Mouse (Mus musculus): ENCODE measurements at regions not wholly inside any gene's neighbourhood (a gene's known extent, or its start where the extent isn't known, plus 50 kb on each side); places are given as distances from the start of the nearest gene placed in this dataset.

DNA sequence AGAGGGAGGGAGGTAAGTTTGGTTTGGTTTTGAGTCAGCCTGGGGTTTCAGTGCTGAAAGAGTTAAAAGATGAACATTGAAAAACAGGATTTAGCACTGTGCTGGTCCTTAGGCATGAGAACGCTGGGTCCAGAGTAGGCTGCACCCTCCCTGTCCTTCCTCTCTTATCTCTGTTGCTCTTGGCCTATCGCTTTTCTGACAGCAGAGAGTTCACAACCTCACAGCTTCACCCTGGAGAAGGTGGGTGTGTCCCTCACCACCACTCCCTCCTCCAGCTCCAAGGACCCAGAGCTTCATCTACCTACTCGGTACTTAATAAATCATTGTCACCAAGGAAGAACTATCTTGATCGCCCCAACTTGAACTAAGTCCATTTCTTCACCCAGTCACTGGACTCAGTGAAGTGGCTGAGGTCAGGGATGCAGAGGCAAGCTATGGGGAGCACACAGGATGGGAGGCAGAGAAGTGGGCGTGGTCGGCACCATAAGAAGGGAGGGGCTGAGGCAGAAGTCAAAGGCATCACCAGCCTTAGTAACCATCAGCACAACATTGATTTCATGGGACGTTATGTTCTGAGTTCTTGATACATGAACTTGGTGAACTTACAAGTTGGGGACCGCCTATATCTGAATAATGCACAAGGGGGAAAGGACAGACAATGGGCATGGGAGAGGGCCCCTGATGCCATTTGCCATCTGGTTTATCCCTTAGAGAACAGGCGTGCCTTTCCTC, 574.5 kb downstream of the Synb start:
- no peak overlapping the region for H3K4me3 ChIP-seq
- H3K4me1 ChIP-seq (ENCODE audit: control insufficient read depth, insufficient read depth, low read length), result no peaks in the 10 kb centered on the region; the same call in 1 of the 2 replicates
- TF ChIP-seq EP300 (IDR thresholded peaks at IDR 0.05; ENCODE audit: insufficient read depth, low read depth, low read length), result no peak
- TF ChIP-seq POLR2A (IDR thresholded peaks at IDR 0.05; ENCODE audit: insufficient read depth, low read depth, low read length), result no peak
- no peak for TF ChIP-seq CTCF (IDR thresholded peaks at IDR 0.05)
- DNase-seq, result no peak
- intact Hi-C loops (cut with DNase I), result no loop called here
- H3K27me3 ChIP-seq (ENCODE audit: control insufficient read depth, insufficient read depth, low read length), result no peaks in the 10 kb centered on the region
- H3K79me2 ChIP-seq (replicated peaks; ENCODE audit: control insufficient read depth, insufficient read depth, low read length), result no peaks in the 10 kb centered on the region
- WGBS, result 49% methylated on average over 9 of the region's 9 CpGs
- no peak overlapping the region for H3K27ac ChIP-seq
- H3K9ac ChIP-seq (ENCODE audit: low read depth, low read length), result no peak overlapping the region
- no peaks in the 10 kb centered on the region for H3K36me3 ChIP-seq (ENCODE audit: control insufficient read depth, insufficient read depth, low read length)

DNA sequence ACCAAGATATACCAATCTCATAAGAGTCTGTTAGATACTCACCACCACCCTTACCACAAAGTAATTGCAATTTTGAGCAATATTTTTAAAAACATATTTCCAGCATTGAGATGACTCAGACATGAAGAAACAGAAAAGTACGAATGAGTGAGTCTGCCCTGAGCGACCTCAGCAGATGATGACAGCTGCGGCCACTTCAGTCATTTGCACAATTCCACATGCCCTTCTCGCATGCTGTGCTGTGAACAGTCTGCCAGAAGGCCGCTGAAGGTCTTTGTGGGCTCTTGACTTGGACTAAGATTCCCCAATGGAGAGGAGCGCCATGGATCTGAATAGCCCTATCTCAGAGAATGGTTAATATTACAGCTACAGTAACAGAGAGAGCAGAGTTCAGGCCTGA, 575.3 kb downstream of the Synb start:
- H3K27ac ChIP-seq, result no peak overlapping the region
- WGBS, result 83% methylated on average over 6 of the region's 6 CpGs
- no peaks in the 10 kb centered on the region for H3K36me3 ChIP-seq (ENCODE audit: control insufficient read depth, insufficient read depth, low read length)
- H3K79me2 ChIP-seq (replicated peaks; ENCODE audit: control insufficient read depth, insufficient read depth, low read length), result no peaks in the 10 kb centered on the region
- H3K27me3 ChIP-seq (ENCODE audit: control insufficient read depth, insufficient read depth, low read length), result no peaks in the 10 kb centered on the region
- H3K4me3 ChIP-seq, result no peak overlapping the region
- no peak overlapping the region for H3K9ac ChIP-seq (ENCODE audit: low read depth, low read length)
- intact Hi-C loops (cut with DNase I), result no loop called here
- no peak for TF ChIP-seq POLR2A (IDR thresholded peaks at IDR 0.05; ENCODE audit: insufficient read depth, low read depth, low read length)
- no peak for TF ChIP-seq EP300 (IDR thresholded peaks at IDR 0.05; ENCODE audit: insufficient read depth, low read depth, low read length)
- no peak for TF ChIP-seq CTCF (IDR thresholded peaks at IDR 0.05)
- no peaks in the 10 kb centered on the region; the same call in 1 of the 2 replicates for H3K4me1 ChIP-seq (ENCODE audit: control insufficient read depth, insufficient read depth, low read length)
- DNase-seq, result peak in 1 of 2 experiments; percentile 3

Measured in heart, adult 2 months (tissue).